Mouse (Mus musculus) neutrophil, adult 83 days (primary cell): ENCODE data around the gene Gabrr2. TPM values are rescaled to one million over a fixed set of nuclear protein-coding genes. Genes with fewer than 3 reads are reported as not detected.

ENCODE experiments used
- total RNA-seq, 2 experiments: library from RNA; stranded (reverse); gene quantifications; one replicate each; pipeline ENCODE4 v1.2.4; 2023

The Gabrr2 gene
- total RNA-seq, result under 1 TPM in 1 of 2 experiments, not detected in 1; 0.40 TPM

DNA sequence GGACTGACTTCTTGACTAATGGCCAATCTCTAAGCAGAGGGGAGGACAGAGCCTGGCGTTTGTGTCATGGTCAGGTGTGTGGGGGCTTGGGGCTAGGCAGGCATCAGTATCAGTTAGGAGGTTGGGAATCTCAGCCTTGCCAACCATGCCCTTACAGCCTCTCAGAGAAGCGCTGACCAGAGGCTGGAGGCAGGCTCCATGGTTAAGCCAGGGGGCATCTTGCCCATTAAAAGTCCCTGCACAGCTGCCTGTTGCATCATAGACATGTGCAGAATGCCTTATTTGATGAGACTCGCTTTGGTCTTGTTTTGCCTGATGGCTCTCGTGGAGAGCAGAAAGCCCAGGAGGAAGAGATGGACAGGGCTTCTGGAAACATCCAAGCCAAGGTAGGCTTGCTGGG lies at the start of gene Gabrr2:
Gene Gabrr2, plus strand, starts transcription at position 19 of the 400 bp plus-strand sequence.

GRCm38 (mm10) chr4:33031195-33031960 lies 31.4 kb upstream of the Gabrr2 start, which contains the start of gene Ube2j1:
Gene Ube2j1, plus strand, starts transcription at chr4:33031416.

GRCm38 (mm10) chr4:33132221-33132620 lies 69.4 kb downstream of the Gabrr2 start, which contains the start of gene Gabrr1:
Gene Gabrr1, plus strand, starts transcription at chr4:33132521.

Other genes with a start within 250 kb of the Gabrr2 start
- gene Ankrd6, start 112.2 kb upstream of the Gabrr2 start, total RNA-seq, result under 1 TPM; 0.28 to 0.79 TPM
- under 1 TPM; 0.75 to 0.88 TPM for gene Rragd, start 80.0 kb upstream of the Gabrr2 start, total RNA-seq
- 10 to 100 TPM; 52.0 to 58.1 TPM for gene Ube2j1, start 31.6 kb upstream of the Gabrr2 start, total RNA-seq
- not detected for gene Gabrr1, start 69.5 kb downstream of the Gabrr2 start, total RNA-seq
- not detected for gene Pm20d2, start 126.7 kb downstream of the Gabrr2 start, total RNA-seq
- gene Srsf12, start 146.0 kb downstream of the Gabrr2 start, total RNA-seq, result not detected
- gene Pnrc1, start 227.2 kb downstream of the Gabrr2 start, total RNA-seq, result 100 to 1,000 TPM; 354 to 365 TPM
- 10 to 100 TPM; 19.5 to 20.9 TPM for gene Rngtt, start 247.3 kb downstream of the Gabrr2 start, total RNA-seq